Mouse (Mus musculus) small intestine, adult 2 months (tissue): ENCODE measurements around the gene Gm5460.

Experiments
- CTCF ChIP-seq: fragments of 200-500 bp; IDR thresholded peaks from 2 replicates; pipeline ENCODE4 v1.5.1; 2012; ENCODE audit warnings: low read depth, mild to moderate bottlenecking, control low read depth, inconsistent platforms, low read length, moderate library complexity, mixed read lengths; ENCODE audit not compliant: insufficient replicate concordance, insufficient read length; ENCODE audit errors: extremely low read depth
- POLR2A ChIP-seq: fragments of 200-500 bp; IDR thresholded peaks from 2 replicates; pipeline ENCODE4 v1.6.1; 2012; ENCODE audit warnings: low read depth, mild to moderate bottlenecking, control low read depth, inconsistent platforms, low read length, moderate library complexity

- TF ChIP-seq POLR2A (no peak), CTCF (no peak)
Measured at GRCm38 (mm10) chr14:34001445-34001844, 15.1 kb upstream of the Gm5460 start.
